Mouse (Mus musculus) thymus, postnatal 36 days (tissue): ENCODE measurements around the gene Tmem108.

ENCODE experiments used
- DNase-seq, 2 experiments: peaks; one replicate each; pipeline ENCODE4 v3.0.0; 2022; ENCODE audit warnings: mixed read lengths in 2 of 2

Gene Tmem108

DNA sequence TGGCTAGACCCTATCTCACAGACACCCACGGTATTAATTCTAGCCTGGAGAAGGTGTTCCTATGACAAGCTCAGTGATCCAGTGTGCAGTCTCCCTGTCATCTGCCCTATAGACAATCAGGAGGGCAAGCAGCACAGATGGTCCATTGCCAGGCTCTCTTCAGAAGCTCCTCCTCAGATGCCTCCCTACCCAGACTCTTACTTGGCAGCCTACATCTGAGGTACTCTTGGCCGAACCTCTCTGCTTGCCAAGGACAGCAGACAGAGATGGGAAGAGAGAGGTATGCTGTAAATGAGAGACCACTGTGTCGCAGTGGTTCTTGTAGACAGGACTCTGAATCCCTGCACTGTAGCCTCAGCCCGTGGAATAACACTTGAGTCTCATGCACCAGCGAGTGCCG, 181.0 kb downstream of the Tmem108 start:
- DNase-seq, result no peak

DNA sequence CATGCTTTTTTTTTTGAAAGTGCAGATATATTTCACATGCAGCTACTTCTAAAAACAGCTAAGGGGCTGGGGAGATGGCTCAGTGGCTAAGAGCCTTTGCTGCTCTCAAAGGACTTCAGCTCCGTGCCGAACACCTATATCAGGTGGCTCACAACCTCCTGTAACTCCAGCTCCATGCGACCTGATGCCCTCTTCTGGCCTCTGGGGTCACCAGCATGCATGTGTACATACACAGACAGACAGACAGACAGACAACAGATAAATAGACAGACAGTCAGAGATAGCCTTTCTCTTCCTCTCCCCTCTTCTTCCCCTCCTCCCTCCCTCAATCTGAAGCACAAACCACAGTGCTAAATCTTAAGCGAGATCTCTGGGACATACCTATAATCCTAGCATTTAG, 181.5 kb downstream of the Tmem108 start:
- DNase-seq, result no peak

DNA sequence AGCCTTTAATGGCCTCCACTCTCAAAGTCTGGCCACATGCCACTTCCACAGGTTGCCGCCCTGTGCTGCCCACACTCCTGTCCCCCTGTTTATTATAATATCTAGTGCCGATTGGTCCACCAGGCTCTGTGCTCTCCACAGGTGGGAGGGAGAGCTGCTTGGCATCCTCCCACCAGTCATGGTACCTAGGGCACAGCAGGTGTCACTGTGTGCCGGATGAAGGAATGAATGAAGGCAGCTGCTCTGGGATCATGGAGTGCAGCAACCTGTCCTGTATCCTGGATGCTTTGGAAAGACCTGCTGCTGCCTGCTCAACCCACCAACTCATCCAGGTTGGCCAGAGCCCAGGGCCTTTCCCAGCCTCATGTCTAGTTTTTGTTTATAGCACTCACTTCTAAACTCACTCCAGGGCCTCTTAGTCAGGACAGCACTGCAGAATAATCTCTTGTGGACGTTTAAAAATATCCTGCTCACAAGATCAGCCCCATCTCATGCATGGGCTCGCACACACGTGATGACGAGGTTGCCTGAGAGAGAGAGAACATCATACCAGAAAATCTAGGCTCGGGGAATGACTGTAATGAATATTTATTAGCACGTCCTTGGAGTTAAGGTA, 182.1 kb downstream of the Tmem108 start:
- no peak for DNase-seq

DNA sequence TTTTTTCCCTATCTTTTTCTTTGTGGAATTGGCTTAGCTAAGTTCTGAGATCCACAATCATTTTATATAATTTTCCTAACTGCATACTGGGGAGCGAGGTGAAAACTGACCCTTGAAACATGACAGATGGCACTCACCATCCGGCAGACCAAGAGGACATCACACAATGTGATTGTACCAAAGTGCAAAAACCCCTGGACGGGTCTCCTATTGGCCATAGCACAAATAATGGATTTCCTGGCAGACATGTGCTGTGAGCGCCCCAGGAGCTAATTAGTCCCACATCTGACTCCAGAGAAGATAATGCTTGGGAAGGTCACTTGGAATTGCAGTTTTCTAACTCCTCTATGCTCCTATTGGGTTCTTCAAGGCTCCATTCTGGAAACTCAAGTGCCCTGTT, 183.9 kb downstream of the Tmem108 start:
- DNase-seq, result no peak

DNA sequence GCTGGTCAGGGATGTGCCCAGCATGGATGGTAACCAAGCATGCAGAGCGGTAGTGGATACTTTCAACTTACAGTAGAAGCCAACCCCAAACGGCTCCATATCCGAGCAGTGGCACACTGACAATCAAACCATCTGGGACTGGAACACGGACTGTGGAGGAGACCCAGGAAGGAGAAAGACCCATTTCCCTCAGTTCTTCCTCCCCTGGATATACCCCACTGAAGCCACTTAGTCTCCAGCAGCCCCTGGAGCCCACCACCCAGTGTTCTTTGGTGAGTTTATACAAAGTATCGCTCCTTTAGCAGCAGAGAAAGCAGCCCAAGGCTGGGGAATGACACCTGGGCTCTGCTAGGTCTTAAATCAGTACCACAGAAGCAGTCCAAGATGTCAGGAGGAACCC, 184.5 kb downstream of the Tmem108 start:
- no peak for DNase-seq

DNA sequence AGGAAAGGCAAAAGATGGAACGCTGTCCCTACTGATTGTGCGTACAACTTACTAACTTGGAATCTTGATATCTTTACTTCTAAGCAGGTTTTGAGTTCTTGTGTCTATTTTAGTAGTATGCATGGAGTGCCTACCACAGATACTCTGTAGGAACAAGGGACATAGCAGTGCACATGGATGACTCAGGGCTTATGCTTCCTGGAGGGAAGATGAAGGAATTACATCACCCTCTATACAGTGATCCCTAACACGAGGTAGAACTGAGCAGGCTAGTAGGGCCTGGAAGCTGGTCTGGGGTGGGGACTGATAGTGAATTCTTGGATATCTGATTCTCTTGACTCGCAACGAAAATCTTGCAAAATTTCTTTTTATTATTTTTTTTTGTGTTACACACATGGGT, 185.7 kb downstream of the Tmem108 start:
- no peak for DNase-seq

DNA sequence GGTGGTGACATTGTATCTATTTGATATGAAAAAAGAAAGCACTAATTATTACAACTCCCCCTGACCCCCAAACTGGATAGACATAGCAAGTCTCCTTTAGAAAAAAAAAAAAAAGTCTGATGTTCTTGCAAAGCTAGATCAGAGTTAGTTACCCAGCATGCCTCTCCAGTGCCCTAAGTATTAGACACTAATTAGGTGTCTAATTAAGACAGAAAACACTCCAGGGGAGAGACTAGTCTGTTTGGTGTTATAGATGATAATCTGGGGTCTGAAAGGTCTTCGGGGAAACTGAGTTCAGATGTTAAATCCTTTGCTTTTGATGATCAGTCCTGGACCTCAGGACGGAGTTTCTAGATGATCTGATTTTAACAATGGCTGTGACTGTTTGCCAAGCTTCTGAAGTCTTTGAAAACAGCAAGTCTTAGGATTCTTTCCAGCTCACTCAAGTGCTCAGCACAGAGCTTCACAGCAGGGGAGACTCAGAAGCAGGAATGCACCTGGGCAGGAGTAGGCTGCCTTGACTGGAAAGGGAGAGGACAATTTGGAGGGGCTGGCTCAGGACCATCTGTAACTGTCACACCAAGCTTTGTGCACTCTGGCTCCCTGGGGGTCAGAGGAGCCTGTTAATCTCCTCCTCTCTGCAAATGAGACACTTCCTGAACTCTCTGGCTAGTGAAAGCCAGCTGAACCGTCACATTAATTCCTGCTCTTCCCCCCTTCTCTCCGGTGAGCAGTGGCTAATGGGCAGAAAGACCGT, 187.5 kb downstream of the Tmem108 start:
- DNase-seq, result no peak

DNA sequence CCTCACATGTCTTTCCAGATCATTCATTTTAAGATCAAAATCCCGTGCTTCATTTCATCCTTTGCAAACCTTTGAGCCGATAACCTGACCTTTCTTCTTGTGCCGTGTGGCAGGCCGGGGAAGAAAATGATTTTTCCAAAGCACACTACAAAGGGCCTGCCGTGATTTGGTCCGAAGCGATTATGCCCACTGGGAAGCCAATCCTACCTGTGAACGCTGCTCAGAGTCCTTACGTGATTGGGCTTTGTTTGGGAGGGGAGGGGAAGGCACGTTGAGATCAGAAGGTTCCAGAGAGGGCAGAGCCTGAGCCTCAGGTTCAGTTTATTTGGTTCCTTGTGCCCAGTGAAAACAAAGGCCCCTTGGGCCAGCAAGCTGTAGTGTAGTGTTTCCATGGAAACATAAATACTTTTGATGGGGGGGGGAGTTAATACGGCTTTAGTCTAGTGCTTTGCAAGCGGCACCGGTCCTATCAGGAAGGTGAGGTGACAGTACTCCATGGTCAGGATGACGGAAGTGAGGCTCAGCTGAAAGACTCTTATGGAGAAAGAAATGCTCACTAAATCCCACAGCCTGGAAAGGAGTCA, 191.4 kb downstream of the Tmem108 start:
- DNase-seq, result no peak

DNA sequence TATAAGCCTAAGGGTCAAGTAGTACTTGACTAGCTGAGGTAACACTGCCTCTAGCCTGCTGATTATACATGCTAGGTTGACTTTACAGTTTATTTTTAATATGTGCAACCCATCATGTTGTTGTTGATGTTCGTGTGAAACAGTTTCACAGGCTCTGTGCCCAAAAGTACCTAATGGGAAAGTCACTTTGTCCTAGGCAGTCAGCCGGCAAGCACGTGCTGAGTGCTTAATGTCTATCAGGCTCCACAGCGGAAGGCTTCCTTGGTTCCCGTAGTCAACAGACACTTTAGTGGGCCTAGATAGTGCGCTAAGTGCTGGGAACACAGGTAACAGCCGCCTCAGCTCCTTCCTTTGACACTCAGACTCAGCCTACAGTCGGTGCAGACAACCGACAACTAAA, 192.7 kb downstream of the Tmem108 start:
- no peak for DNase-seq

DNA sequence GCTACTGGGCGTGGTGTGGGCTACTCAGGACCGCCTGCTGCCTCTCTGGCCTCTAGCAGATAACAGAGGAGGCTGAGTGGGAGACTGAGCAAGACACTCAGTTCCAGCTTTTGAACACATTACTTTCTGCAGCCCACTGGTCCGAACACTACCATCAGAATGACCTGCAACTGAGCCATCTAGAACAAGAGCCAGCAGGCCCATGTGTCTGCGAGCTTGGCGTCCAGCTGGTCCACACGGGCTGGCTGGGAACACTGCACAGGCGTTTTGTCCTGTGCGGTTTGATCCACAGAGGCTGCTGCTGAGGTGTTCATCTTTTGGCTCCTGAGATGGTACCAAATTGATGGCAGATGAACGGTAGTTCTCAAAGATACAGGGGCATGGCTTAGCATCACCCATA, 196.5 kb downstream of the Tmem108 start:
- DNase-seq, result no peak

DNA sequence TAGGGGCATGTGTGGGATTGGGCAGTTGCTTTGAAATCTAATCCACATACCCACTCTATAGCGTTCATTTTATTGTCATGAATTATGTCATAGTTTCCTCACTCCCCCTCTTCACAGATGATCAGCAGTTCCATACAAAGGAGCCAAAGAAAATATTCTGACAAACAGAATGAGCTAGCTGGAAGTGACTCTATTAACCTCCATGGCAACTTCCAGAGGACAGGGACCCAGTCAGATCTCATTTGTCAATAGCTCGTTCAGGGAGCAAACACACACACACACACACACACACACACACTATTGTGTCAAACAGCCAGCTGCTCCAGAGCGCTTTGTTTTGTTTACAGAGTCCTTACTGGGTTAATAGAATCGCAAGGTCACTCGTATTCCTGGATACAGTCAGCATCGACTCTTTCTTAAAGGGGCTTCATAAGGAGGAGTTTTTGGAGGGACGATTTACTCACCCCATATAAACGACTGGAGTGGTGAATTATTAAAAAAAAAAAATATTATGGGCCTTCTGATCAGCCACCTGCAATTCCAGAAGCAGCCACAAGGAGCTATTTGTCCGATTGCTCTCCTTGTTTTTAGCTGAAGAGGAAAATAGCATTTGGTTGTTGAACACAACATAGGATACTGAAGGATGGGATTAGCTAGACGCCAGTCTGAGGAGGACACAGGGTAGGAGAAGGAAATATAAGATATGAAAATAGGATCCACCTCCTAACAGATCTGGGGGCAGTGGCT, 197.6 kb downstream of the Tmem108 start:
- peak in 1 of 2 experiments; percentile 6 for DNase-seq

DNA sequence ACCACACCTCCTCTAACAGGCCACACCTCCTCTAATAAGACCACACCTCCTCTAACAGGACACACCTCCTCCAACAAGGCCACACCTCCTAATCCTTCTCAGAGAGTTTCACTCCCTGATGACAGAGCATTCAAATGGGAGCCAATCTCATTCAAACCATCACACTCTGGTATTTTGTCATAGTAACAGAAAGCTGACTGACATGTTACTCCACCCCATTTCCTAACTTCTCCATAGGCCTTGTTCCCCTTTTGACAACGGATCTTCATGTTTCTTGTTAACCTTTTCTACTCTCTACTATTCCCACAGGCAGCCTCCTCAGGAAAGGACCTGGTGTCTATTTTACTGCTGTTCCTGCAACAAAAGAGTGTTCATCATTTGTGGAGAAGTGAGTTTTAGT, 199.6 kb downstream of the Tmem108 start:
- no peak for DNase-seq

DNA sequence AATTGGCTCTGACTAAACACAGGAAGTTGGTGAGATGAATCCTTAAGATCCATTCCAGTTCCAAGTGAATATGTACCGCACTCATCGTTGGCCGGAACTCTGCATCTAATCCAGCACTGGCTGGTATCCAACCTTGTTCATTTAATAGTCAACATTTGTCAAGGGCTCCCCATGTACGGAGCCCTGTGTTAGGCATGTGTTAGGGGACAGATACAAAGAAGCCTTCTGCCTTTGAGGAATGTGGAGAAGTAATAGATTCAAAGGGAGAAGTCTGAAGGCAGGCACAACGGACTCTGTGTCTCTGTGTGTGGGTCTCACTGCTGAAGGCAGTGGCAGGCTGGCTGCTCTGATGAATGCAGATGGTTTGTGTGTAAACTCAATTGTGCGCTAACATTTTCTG, 202.9 kb downstream of the Tmem108 start:
- no peak for DNase-seq

DNA sequence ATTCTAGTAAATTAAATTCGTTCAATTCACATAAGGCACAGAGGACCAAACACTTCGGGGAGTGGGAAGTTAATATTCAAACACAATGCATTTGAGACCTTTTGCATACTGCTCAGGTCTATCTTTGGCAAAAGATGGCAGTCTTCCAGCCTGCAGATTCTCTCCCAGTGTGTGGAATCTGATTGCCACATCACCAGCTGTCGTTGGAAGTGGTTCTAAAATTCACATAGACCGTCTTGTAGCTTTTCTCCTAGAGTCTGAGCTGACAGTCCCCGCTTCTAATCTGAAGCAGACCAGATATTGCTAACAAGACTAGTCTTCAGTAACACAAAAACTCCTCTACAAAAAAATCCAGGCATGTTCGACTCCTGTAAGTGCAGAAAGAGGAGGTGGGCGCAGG, 203.4 kb downstream of the Tmem108 start:
- no peak for DNase-seq

DNA sequence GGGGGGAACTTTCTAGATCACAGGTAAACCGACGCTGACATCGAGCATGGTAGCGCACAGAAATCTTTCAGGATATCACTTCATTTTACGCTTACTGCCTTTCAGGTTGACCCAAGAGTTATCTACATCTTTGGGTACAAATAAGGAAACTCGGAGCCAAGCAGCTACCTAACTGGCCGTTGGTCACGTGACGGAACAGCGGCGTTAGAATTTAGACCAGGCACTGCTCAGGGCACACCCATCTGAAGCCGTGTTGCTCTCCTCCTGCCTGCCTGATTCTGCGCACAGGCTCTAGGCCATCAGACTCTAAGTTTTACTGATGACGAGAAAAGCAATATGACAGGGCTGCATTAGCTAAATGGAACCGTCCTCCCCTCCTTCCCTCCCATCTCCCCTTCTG, 204.6 kb downstream of the Tmem108 start:
- no peak for DNase-seq

DNA sequence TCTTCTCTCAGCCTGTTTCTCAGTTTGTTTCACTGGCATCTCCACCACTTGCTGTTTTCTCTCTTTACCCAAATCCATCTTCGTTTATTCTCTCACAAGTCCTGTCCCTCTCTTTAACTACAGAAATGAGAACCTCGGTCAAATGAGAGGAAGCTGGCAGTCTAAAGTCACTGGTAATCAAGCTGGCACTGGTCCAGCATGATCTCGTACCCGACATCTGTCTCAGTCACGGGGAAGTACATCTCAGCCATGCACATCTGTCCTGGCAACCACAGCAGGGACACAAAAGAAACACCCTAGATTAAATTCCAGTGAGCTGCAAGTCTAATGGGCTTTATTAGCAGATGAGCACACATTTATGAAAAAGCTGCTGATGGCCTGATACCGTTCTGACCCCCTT, 206.3 kb downstream of the Tmem108 start:
- no peak for DNase-seq

DNA sequence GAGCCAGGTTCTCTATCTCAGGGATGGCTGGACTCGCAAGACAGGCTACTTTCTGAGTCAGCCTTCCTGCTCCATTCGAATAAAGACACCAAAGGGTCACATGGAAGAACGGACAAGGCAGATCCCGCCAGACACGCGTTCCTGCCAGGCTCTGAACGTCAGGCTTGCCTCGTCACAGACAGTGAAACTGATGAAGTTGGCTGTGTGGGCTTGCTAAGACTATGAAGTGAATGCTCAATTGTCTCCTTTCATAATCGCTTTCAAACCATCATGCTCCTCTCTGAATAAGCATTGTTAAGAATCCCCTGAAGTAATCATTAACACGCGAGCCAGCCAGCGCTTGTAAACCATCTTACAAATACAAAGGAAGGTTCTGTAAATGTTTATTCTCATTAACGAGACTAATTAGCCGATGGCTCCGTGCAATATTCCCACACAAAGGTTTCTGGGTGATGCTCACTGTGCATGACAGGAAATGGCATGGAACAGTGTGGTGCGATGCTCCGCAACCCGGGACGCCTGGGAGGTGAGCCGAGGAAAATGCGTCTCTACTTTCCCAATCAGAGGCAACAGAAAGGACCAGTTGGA, 210.9 kb downstream of the Tmem108 start:
- DNase-seq, result no peak

DNA sequence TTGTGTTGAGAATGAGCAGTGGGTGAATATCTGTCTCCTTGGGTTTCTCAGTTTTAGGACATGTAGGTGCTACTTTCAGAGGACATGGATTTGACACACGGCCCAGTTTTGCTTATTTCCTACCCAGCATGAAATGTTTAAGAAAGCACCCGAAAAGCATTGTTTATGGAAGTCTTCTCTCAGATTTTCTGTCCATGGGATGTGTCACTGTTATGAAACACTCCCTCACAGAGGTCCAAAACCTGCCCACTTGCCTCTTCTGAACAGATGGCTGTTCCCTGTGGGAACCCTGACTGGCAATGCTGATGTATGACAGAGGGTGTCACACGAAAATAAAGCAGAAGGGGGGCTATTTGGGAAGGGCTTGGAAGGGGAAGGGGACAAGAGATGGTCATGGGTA, 212.5 kb downstream of the Tmem108 start:
- DNase-seq, result no peak

DNA sequence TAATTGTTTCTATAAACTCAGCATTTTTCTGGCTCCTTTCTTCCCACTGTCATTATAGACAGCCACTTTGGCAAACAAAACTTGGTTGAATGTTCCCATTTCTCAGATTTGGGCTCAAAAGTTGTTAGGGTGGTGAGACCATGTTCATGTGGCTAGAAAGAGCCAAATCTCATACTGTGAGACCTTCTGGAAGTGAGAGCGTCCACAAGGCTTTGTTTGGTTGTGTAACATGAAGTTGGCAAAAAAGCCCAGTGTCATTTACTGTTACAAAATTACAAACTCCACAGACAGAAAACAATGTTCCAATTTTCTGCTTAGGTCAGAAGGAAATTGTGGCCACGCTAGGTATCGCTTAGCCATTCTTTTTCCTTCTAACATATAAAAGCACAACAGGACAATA, 213.0 kb downstream of the Tmem108 start:
- DNase-seq, result no peak

DNA sequence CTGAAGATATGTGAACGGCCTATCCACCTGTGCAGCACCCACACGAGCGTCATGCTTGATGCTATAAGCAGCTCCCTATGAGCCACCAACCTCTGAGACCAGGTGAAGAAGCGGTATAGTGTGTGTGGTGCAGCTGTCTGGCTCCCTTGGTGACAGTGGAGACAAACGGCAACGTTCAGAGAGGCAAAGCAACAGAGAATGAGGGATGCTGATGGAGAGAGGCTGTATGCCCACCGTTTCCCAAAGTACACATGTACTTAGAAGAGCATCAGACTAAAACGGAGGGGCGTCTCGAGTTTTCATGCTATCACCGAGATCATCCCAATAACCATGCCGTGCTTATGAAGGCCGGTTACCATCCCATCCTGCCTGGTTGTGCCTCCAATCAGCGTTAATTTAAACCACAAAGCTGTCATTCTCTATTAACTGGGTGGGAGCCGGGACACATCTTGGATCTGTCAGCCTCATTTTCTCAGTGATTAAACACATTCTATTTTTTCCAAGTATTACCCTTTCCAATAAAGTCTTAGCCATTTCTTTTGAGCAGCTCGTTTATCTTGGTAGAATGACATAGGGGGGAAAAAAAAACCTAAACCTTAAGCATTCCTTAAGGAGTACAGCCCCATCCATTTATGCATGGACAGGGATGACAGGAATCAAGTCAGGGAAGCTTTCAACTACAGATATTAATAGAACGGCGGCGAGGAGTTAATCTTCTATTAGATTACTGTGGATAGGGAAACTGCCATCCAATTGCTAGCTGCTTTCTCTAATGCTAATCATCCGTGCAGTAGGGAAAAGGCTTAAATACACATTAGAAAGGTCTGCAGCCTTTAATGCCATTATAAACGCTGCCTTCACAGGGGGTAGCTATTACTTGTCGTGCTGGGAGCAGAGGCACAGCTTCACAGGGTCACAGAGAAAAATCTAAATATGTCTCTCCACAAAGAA, 214.7 kb downstream of the Tmem108 start:
- DNase-seq, result no peak

DNA sequence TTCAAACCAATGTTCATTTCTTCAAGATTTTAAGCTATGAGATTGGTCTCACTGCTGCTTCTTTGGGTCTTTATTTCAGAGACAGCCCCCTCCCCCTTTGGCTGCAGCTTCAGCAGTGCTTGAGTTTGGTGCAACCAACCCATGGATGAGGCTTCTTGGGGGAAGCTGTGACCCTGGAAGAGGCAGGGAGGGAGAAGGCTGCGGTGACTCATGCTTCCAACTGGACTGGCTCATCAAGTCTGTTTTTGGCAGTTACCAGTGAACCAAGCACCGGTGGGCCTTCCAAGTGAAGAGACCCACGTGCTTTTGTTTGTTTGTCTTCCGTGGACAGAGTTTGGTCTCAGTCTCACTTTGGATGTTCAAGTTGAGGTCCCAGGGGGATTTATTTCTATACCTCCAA, 215.9 kb downstream of the Tmem108 start:
- DNase-seq, result no peak

DNA sequence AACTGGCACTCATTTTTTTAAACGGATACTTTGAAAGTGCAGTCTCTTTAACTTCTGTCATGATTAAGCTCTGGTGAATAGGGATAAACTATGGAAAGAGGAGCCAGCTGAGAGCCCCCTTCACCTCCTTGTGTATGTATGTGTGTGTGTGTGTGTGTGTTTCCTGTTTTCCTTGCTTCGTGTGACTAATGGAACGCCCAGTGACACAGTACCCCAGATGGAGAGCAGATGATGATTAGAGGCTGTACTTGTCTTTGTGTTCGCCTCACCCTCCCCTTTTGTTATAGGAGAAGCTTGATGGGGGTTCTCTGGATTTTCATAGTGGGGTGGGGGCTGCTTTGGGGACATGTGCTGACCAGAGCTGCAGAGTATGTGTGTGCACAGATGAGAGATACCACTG, 216.4 kb downstream of the Tmem108 start:
- DNase-seq, result no peak
